Mouse (Mus musculus) liver, postnatal 0 days (tissue): ENCODE results near the gene Slco4c1.

Experiments used
- CTCF ChIP-seq: sonication (generic); IDR thresholded peaks from 2 replicates; pipeline ENCODE4 v1.5.1; 2016; ENCODE audit warnings: antibody characterized with exemption, low read depth
- EP300 ChIP-seq: IDR thresholded peaks from 2 replicates; pipeline ENCODE4 v1.6.1; 2016; ENCODE audit warnings: antibody characterized with exemption, low read depth, mild to moderate bottlenecking

DNA sequence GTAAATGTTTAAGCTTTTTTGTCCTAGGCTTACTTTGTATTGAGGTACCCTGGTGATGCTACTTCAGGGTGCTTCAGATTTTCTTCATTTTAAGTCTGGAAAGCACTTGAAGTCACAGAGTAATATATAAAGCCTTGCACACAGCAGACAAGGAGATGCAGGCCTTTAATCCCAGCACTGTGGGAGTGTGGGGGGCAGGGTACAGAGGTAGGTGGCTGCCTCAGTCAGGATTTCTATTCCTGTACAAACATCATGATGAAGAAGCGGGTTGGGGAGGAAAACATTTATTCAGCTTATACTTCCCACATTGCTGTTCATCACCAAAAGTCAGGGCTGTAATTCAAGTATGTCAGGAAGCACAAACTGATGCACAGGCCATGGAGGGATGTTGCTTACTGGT, 6.6 kb upstream of the Slco4c1 start:
- TF ChIP-seq CTCF (no peak), EP300 (no peak)
